Mouse (Mus musculus): ENCODE results near the gene Dnah10. TPM values are rescaled to one million over a fixed set of nuclear protein-coding genes. Genes with fewer than 3 reads are reported as not detected.

Gene Dnah10
- polyA plus RNA-seq, 1 experiment = 0.02 TPM

DNA sequence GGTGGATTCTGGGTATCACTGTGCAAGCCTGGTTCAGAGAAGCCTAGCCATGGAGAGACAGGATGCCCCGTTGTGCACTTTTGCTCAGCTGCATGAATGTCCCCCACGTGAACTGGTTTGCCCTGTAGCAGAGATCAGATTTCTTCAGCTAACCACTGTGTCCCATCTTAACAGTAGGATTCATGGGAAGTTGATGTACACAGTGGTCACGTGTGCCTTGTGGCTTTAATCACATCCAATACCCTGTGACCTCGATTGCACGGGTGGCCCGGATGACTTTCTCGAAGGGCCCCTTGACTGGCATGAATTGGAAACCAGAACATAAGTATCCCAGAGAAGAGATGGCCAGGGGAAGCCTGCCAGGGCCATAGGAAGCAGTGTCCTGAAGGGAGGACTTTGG, 67.2 kb downstream of the Dnah10 start:
- TF ChIP-seq CTCF (IDR thresholded peaks at IDR 0.05; ENCODE audit: extremely low read depth, insufficient read depth, insufficient read length, insufficient replicate concordance) (no peak), POLR2A (IDR thresholded peaks at IDR 0.05; ENCODE audit: low read depth, low read length) (no peak)
- H3K36me3 ChIP-seq (ENCODE audit: control insufficient read depth, insufficient read depth, low read length) = no peaks in the 10 kb centered on the region
- H3K4me1 ChIP-seq (ENCODE audit: control insufficient read depth, insufficient read depth, insufficient read length) = no peaks in the 10 kb centered on the region
- H3K27me3 ChIP-seq (ENCODE audit: control insufficient read depth, insufficient read depth, low read length) = no peaks in the 10 kb centered on the region
- DNase-seq (ENCODE audit: low read depth in 1 of 2, low spot score in 2 of 2) = no peak
- no peak overlapping the region for H3K4me3 ChIP-seq (ENCODE audit: extremely low read depth, insufficient read depth, insufficient read length)
- no peak overlapping the region for H3K27ac ChIP-seq (ENCODE audit: insufficient read depth, low read length)
- 86% methylated on average over 7 of the region's 7 CpGs for WGBS

GRCm38 (mm10) chr5:124809708-124810366, 85.0 kb downstream of the Dnah10 start:
- WGBS = 80% methylated on average over 4 of the region's 4 CpGs
- H3K27me3 ChIP-seq (ENCODE audit: control insufficient read depth, insufficient read depth, low read length) = no peaks in the 10 kb centered on the region
- no peak for DNase-seq (ENCODE audit: low read depth in 1 of 2, low spot score in 2 of 2)

GRCm38 (mm10) chr5:124812466-124812865, 87.6 kb downstream of the Dnah10 start:
- WGBS = 81% methylated on average over 12 of the region's 12 CpGs
- H3K27me3 ChIP-seq (ENCODE audit: control insufficient read depth, insufficient read depth, low read length) = no peaks in the 10 kb centered on the region
- no peak overlapping the region for H3K27ac ChIP-seq (ENCODE audit: insufficient read depth, low read length)
- H3K4me3 ChIP-seq (ENCODE audit: extremely low read depth, insufficient read depth, insufficient read length) = no peak overlapping the region
- no peak for TF ChIP-seq CTCF (IDR thresholded peaks at IDR 0.05; ENCODE audit: extremely low read depth, insufficient read depth, insufficient read length, insufficient replicate concordance)
- TF ChIP-seq POLR2A (IDR thresholded peaks at IDR 0.05; ENCODE audit: low read depth, low read length) = no peak
- no peak for DNase-seq (ENCODE audit: low read depth in 1 of 2, low spot score in 2 of 2)
- no peaks in the 10 kb centered on the region for H3K36me3 ChIP-seq (ENCODE audit: control insufficient read depth, insufficient read depth, low read length)
- H3K4me1 ChIP-seq (ENCODE audit: control insufficient read depth, insufficient read depth, insufficient read length) = no peaks in the 10 kb centered on the region

More at GRCm38 (mm10) chr5:124809708-124810366, 85.0 kb downstream of the Dnah10 start:
- no peak overlapping the region for H3K27ac ChIP-seq (ENCODE audit: insufficient read depth, low read length)
- TF ChIP-seq CTCF (IDR thresholded peaks at IDR 0.05; ENCODE audit: extremely low read depth, insufficient read depth, insufficient read length, insufficient replicate concordance) (no peak), POLR2A (IDR thresholded peaks at IDR 0.05; ENCODE audit: low read depth, low read length) (no peak)
- H3K4me3 ChIP-seq (ENCODE audit: extremely low read depth, insufficient read depth, insufficient read length) = no peak overlapping the region
- H3K4me1 ChIP-seq (ENCODE audit: control insufficient read depth, insufficient read depth, insufficient read length) = no peaks in the 10 kb centered on the region
- no peaks in the 10 kb centered on the region for H3K36me3 ChIP-seq (ENCODE audit: control insufficient read depth, insufficient read depth, low read length)

GRCm38 (mm10) chr5:124814797-124815196, 89.9 kb downstream of the Dnah10 start:
- H3K36me3 ChIP-seq (ENCODE audit: control insufficient read depth, insufficient read depth, low read length) = no peaks in the 10 kb centered on the region
- WGBS = 57% methylated on average over 5 of the region's 5 CpGs
- no peak overlapping the region for H3K4me3 ChIP-seq (ENCODE audit: extremely low read depth, insufficient read depth, insufficient read length)
- no peak overlapping the region for H3K27ac ChIP-seq (ENCODE audit: insufficient read depth, low read length)
- no peaks in the 10 kb centered on the region for H3K4me1 ChIP-seq (ENCODE audit: control insufficient read depth, insufficient read depth, insufficient read length)
- TF ChIP-seq CTCF (IDR thresholded peaks at IDR 0.05; ENCODE audit: extremely low read depth, insufficient read depth, insufficient read length, insufficient replicate concordance) = no peak
- TF ChIP-seq POLR2A (IDR thresholded peaks at IDR 0.05; ENCODE audit: low read depth, low read length) = no peak
- no peaks in the 10 kb centered on the region for H3K27me3 ChIP-seq (ENCODE audit: control insufficient read depth, insufficient read depth, low read length)
- no peak for DNase-seq (ENCODE audit: low read depth in 1 of 2, low spot score in 2 of 2)

DNA sequence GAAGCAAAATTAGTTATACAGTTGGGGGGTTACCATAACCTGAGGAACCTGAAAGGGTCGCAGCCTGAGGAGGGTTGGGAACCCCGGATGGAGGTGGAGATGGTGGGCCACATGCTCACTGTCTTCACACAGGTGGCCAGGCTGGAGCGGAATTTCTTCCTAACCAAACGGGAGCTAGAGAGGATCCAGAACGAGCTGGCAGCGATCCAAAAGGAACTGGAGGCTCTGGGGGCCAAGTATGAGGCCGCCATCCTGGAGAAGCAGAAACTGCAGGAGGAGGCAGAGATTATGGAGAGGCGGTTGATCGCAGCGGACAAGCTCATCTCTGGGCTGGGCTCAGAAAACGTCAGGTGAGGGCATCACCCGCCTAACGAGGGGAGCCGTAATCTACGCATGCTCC, 92.2 kb downstream of the Dnah10 start:
- DNase-seq (ENCODE audit: low read depth in 1 of 2, low spot score in 2 of 2) = no peak
- WGBS = 86% methylated on average over 15 of the region's 15 CpGs
- Histone ChIP-seq H3K4me1 (ENCODE audit: control insufficient read depth, insufficient read depth, insufficient read length) (no peaks in the 10 kb centered on the region), H3K4me3 (ENCODE audit: extremely low read depth, insufficient read depth, insufficient read length) (no peak overlapping the region), H3K27ac (ENCODE audit: insufficient read depth, low read length) (no peak overlapping the region), H3K36me3 (ENCODE audit: control insufficient read depth, insufficient read depth, low read length) (no peaks in the 10 kb centered on the region), H3K27me3 (ENCODE audit: control insufficient read depth, insufficient read depth, low read length) (no peaks in the 10 kb centered on the region)
- TF ChIP-seq CTCF (IDR thresholded peaks at IDR 0.05; ENCODE audit: extremely low read depth, insufficient read depth, insufficient read length, insufficient replicate concordance) (no peak), POLR2A (IDR thresholded peaks at IDR 0.05; ENCODE audit: low read depth, low read length) (no peak)

DNA sequence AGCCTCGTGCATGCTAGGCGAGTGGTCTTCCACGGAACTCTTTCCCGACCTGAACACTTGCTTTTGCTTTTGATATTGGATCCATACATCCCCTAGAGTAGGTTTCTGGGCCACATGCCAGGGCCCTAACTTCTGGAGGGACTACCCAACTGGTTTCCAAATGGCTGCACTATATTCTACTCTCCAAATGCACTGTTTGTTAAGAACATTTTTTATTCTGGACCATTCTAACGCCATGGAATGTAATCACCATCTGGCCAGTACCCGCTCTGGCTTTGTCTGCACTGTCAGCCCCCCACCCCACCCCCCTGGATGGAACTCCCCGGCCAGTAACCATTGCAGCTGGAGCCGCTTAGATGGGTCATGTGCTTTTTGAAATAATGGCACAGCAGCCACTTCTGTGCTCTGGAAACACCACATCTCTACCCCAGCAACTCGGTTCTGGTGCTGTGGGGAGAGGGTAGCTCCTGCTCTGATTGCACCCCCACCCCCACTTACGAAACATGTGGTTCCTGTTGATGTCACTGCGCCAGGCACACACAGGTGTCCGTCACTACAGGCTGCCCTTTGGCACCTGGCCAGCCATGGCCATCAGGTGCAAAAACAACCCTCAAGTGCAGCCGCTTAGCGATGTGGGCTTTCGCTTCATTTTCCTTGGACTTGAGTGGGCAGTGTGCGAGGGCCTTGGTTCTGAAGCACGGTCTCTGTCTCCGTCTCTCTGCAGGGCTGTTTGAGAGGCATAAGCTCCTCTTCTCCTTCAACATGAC, 97.4 kb downstream of the Dnah10 start:
- no peak overlapping the region for H3K4me3 ChIP-seq (ENCODE audit: extremely low read depth, insufficient read depth, insufficient read length)
- no peaks in the 10 kb centered on the region for H3K4me1 ChIP-seq (ENCODE audit: control insufficient read depth, insufficient read depth, insufficient read length)
- no peak overlapping the region for H3K27ac ChIP-seq (ENCODE audit: insufficient read depth, low read length)
- WGBS = 81% methylated on average over 18 of the region's 18 CpGs
- H3K36me3 ChIP-seq (ENCODE audit: control insufficient read depth, insufficient read depth, low read length) = no peaks in the 10 kb centered on the region
- DNase-seq (ENCODE audit: low read depth in 1 of 2, low spot score in 2 of 2) = no peak
- no peaks in the 10 kb centered on the region for H3K27me3 ChIP-seq (ENCODE audit: control insufficient read depth, insufficient read depth, low read length)
- TF ChIP-seq POLR2A (IDR thresholded peaks at IDR 0.05; ENCODE audit: low read depth, low read length) = no peak
- TF ChIP-seq CTCF (IDR thresholded peaks at IDR 0.05; ENCODE audit: extremely low read depth, insufficient read depth, insufficient read length, insufficient replicate concordance) = no peak

GRCm38 (mm10) chr5:124830331-124830730, 105.4 kb downstream of the Dnah10 start:
- no peak for TF ChIP-seq CTCF (IDR thresholded peaks at IDR 0.05; ENCODE audit: extremely low read depth, insufficient read depth, insufficient read length, insufficient replicate concordance)
- TF ChIP-seq POLR2A (IDR thresholded peaks at IDR 0.05; ENCODE audit: low read depth, low read length) = no peak
- no peaks in the 10 kb centered on the region for H3K27me3 ChIP-seq (ENCODE audit: control insufficient read depth, insufficient read depth, low read length)

More at GRCm38 (mm10) chr5:124830331-124830730, 105.4 kb downstream of the Dnah10 start:
- DNase-seq (ENCODE audit: low read depth in 1 of 2, low spot score in 2 of 2) = no peak
- Histone ChIP-seq H3K27ac (ENCODE audit: insufficient read depth, low read length) (no peak overlapping the region), H3K36me3 (ENCODE audit: control insufficient read depth, insufficient read depth, low read length) (no peaks in the 10 kb centered on the region), H3K4me1 (ENCODE audit: control insufficient read depth, insufficient read depth, insufficient read length) (no peaks in the 10 kb centered on the region), H3K4me3 (ENCODE audit: extremely low read depth, insufficient read depth, insufficient read length) (no peak overlapping the region)
- 85% methylated on average over 12 of the region's 12 CpGs for WGBS
